Comparison of ENCODE assay signal across 18 mouse cellular contexts in genomic region chr8:46598114-46598513, GRCm38 (mm10). TPM values are rescaled to one million over a fixed set of nuclear protein-coding genes. Genes with fewer than 3 reads are reported as not detected.
DNase-seq lines count a peak whose midpoint lies in the region; ATAC-seq lines count a peak whose summit lies in the region.
"Had no signal": no experiment of that assay in that cellular context is flagged by ENCODE, and none has a peak within 500 bp of the region (broad histone marks: within the 10 kb centered on the region; RNA-seq: fewer than 3 reads in every experiment).

No protein-coding gene starts in this region.

- WGBS in forebrain, embryonic 14.5 days, result 85% methylated on average over 2 of the region's 2 CpGs

- peaks cover 55% of the 10 kb centered on the region for H3K36me3 ChIP-seq in megakaryocyte, embryonic 14.5 days (replicated peaks; ENCODE audit: low read length)
- 0 out of 2 replicates have a peak, but pooled peaks cover 2% of the 10 kb centered on the region for H3K36me3 ChIP-seq in forebrain, embryonic 14.5 days (ENCODE audit: control insufficient read depth, insufficient read depth, low read length)

- no peak for ATAC-seq in megakaryocyte, adult 5-6 weeks (ENCODE audit: poor library complexity, severe bottlenecking)
- no peak for ATAC-seq in forebrain, embryonic 14.5 days
- ATAC-seq: activated CD4-positive, CD25-positive, alpha-beta regulatory T cell, adult 4 months; forebrain, embryonic 13.5 days; forebrain, embryonic 16.5 days; Patski had no signal

- peak; percentile 47 for DNase-seq in adrenal gland, adult 2 months
- DNase-seq in adrenal gland, adult 18-20 months (ENCODE audit: low spot score in 2 of 2), result no peak
- DNase-seq in adrenal gland, postnatal 14 days, result peak; percentile 26
- DNase-seq in adrenal gland, postnatal 25 days, result no peak
- DNase-seq in forebrain, embryonic 14.5 days (ENCODE audit: low spot score), result no peak
- DNase-seq: cerebellum, adult 11-12 months; cerebellum, adult 2 months; cerebellum, adult 9-10 months; cerebellum, postnatal 10 days; cerebellum, postnatal 25 days had no signal

- H3K9me3 ChIP-seq in megakaryocyte, embryonic 14.5 days, result no peaks in the 10 kb centered on the region
- no peaks in the 10 kb centered on the region for H3K9me3 ChIP-seq in forebrain, embryonic 14.5 days (replicated peaks; ENCODE audit: control insufficient read depth, low read length)
- H3K9me3 ChIP-seq: embryonic facial prominence, embryonic 10.5 days; embryonic facial prominence, embryonic 12.5 days; forebrain, embryonic 13.5 days had no signal

- no peaks in the 10 kb centered on the region for H3K27me3 ChIP-seq in megakaryocyte, embryonic 14.5 days (replicated peaks)
- H3K27me3 ChIP-seq in forebrain, embryonic 14.5 days (replicated peaks; ENCODE audit: control insufficient read depth, insufficient read depth, low read length), result no peaks in the 10 kb centered on the region
- H3K27me3 ChIP-seq: embryonic facial prominence, embryonic 12.5 days; forebrain, embryonic 13.5 days; Patski had no signal

- H3K4me1 ChIP-seq in megakaryocyte, embryonic 14.5 days, result peaks cover 77% of the 10 kb centered on the region
- H3K4me1 ChIP-seq in forebrain, embryonic 14.5 days (ENCODE audit: control insufficient read depth, insufficient read depth, low read length), result no peaks in the 10 kb centered on the region
- H3K4me1 ChIP-seq: forebrain, embryonic 13.5 days had no signal

- H3K9ac ChIP-seq in forebrain, embryonic 14.5 days (ENCODE audit: low read length), result no peak overlapping the region
- H3K9ac ChIP-seq: embryonic facial prominence, embryonic 12.5 days; forebrain, embryonic 13.5 days had no signal

- H3K27ac ChIP-seq in forebrain, embryonic 14.5 days (ENCODE audit: low read depth, low read length), result no peak overlapping the region
- H3K27ac ChIP-seq: embryonic facial prominence, embryonic 10.5 days; embryonic facial prominence, embryonic 12.5 days; forebrain, embryonic 13.5 days had no signal

- H3K4me2 ChIP-seq in forebrain, embryonic 14.5 days (ENCODE audit: low read length), result no peak overlapping the region
- H3K4me2 ChIP-seq: embryonic facial prominence, embryonic 12.5 days; forebrain, embryonic 13.5 days had no signal

- peak overlapping the region; percentile 31 for H3K4me3 ChIP-seq in megakaryocyte, embryonic 14.5 days (replicated peaks)
- H3K4me3 ChIP-seq in forebrain, embryonic 14.5 days (ENCODE audit: low read depth, low read length), result no peak overlapping the region
- H3K4me3 ChIP-seq: embryonic facial prominence, embryonic 10.5 days; embryonic facial prominence, embryonic 12.5 days; forebrain, embryonic 13.5 days had no signal

RNA-seq across cellular contexts. Expression of gene Primpol, which starts 18.9 kb away (rescaled TPM):
- total RNA-seq in adrenal gland, adult 2 months (2021), result 10 to 100 TPM; 12.2 to 16.7 TPM
- polyA plus RNA-seq in adrenal gland, adult 2 months (2012; rRNA removed), result 0.52 and 0.68 TPM in 2 replicates
- 10 to 100 TPM in 1 of 2 experiments, 1 to 10 TPM in 1; 8.6 to 12.0 TPM for total RNA-seq in adrenal gland, adult 18-20 months (2021)
- total RNA-seq in adrenal gland, postnatal 14 days (2021), result 10.5 and 13.3 TPM in 2 replicates
- total RNA-seq in adrenal gland, postnatal 25 days (2021), result 12.4 and 18.9 TPM in 2 replicates
- 0.03 TPM in 1 of 2 replicates, not detected in the other for polyA plus RNA-seq in megakaryocyte, embryonic 14.5 days (2012; ENCODE audit: insufficient read depth, low replicate concordance)
- total RNA-seq in megakaryocyte, adult 5-6 weeks (2015), result 19.2 and 20.1 TPM in 2 replicates
- total RNA-seq in megakaryocyte, adult 5-6 weeks (2017), result 7.5 and 9.6 TPM in 2 replicates
- 6.7 and 9.4 TPM in 2 replicates for polyA plus RNA-seq in forebrain, embryonic 14.5 days (2014; fragmentation: Nextera tagmentation; extraction: Ambion mirVana)

RNA-seq across cellular contexts. Expression of gene Casp3, which starts 19.0 kb away (rescaled TPM):
- total RNA-seq in adrenal gland, adult 2 months (2021), result 10 to 100 TPM; 16.3 to 18.4 TPM
- 0.94 and 1.0 TPM in 2 replicates for polyA plus RNA-seq in adrenal gland, adult 2 months (2012; rRNA removed)
- total RNA-seq in adrenal gland, adult 18-20 months (2021), result 10 to 100 TPM; 13.7 to 14.8 TPM
- total RNA-seq in adrenal gland, postnatal 14 days (2021), result 18.6 and 20.2 TPM in 2 replicates
- total RNA-seq in adrenal gland, postnatal 25 days (2021), result 22.6 and 28.9 TPM in 2 replicates
- 5.7 and 12.1 TPM in 2 replicates for polyA plus RNA-seq in megakaryocyte, embryonic 14.5 days (2012; ENCODE audit: insufficient read depth, low replicate concordance)
- 40.0 and 41.8 TPM in 2 replicates for total RNA-seq in megakaryocyte, adult 5-6 weeks (2015)
- 74.2 and 88.3 TPM in 2 replicates for total RNA-seq in megakaryocyte, adult 5-6 weeks (2017)
- 227 and 252 TPM in 2 replicates for polyA plus RNA-seq in forebrain, embryonic 14.5 days (2014; fragmentation: Nextera tagmentation; extraction: Ambion mirVana)

RNA-seq across cellular contexts. Expression of gene Cenpu, which starts 46.3 kb away (rescaled TPM):
- 1 to 10 TPM; 1.1 to 1.9 TPM for total RNA-seq in adrenal gland, adult 2 months (2021)
- 0.51 and 1.4 TPM in 2 replicates for polyA plus RNA-seq in adrenal gland, adult 2 months (2012; rRNA removed)
- 1 to 10 TPM; 1.1 to 2.0 TPM for total RNA-seq in adrenal gland, adult 18-20 months (2021)
- total RNA-seq in adrenal gland, postnatal 14 days (2021), result 5.6 and 6.9 TPM in 2 replicates
- 1.2 and 4.2 TPM in 2 replicates for total RNA-seq in adrenal gland, postnatal 25 days (2021)
- 4.8 and 6.3 TPM in 2 replicates for polyA plus RNA-seq in megakaryocyte, embryonic 14.5 days (2012; ENCODE audit: insufficient read depth, low replicate concordance)
- 21.0 and 25.9 TPM in 2 replicates for total RNA-seq in megakaryocyte, adult 5-6 weeks (2015)
- total RNA-seq in megakaryocyte, adult 5-6 weeks (2017), result 30.1 and 70.6 TPM in 2 replicates
- polyA plus RNA-seq in forebrain, embryonic 14.5 days (2014; fragmentation: Nextera tagmentation; extraction: Ambion mirVana), result 16.3 and 19.6 TPM in 2 replicates

Comparison
In these comparisons a context has a peak if more than half of its experiments do, and no peak if none do; other contexts are left out.
1. DNase-seq: peak in adrenal gland, adult 2 months (single experiment) and adrenal gland, postnatal 14 days (single experiment); none in adrenal gland, adult 18-20 months (0 of 2), adrenal gland, postnatal 25 days (single experiment) and forebrain, embryonic 14.5 days (single experiment).